Mouse (Mus musculus) testis, adult 2 months (tissue): ENCODE measurements around the gene Borcs5.

ENCODE experiments used
- CTCF ChIP-seq: fragments of 200-500 bp; IDR thresholded peaks from 2 replicates; pipeline ENCODE4 v1.5.1; 2012; ENCODE audit warnings: low read depth, mild to moderate bottlenecking, inconsistent platforms, low read length, moderate library complexity; ENCODE audit not compliant: control insufficient read depth, insufficient read depth, insufficient replicate concordance
- POLR2A ChIP-seq: fragments of 200-500 bp; IDR thresholded peaks from 2 replicates; pipeline ENCODE4 v1.6.1; 2012; ENCODE audit warnings: low read depth, mild to moderate bottlenecking, inconsistent platforms, low read length, moderate library complexity; ENCODE audit not compliant: control insufficient read depth

GRCm38 (mm10) chr6:134610380-134610779 lies 28.9 kb upstream of the Borcs5 start:
- TF ChIP-seq CTCF = no peak
- no peak for TF ChIP-seq POLR2A
